Mouse (Mus musculus) lung, adult 2 months (tissue): ENCODE measurements around the gene Il23r.

Experiments
- CTCF ChIP-seq: fragments of 200-500 bp; IDR thresholded peaks from 2 replicates; pipeline ENCODE4 v1.5.1; 2011; ENCODE audit warnings: mild to moderate bottlenecking, low read length, control low read depth; ENCODE audit not compliant: insufficient read depth
- POLR2A ChIP-seq: fragments of 200-500 bp; IDR thresholded peaks from 2 replicates; pipeline ENCODE4 v1.6.1; 2011; ENCODE audit warnings: low read depth, mild to moderate bottlenecking, control low read depth, low read length, borderline replicate concordance; ENCODE audit errors: extremely low read depth

- TF ChIP-seq CTCF: no peak
- TF ChIP-seq POLR2A: no peak
These were observed 53.8 kb downstream of the Il23r start for GRCm38 (mm10) chr6:67437814-67438385.
